Mouse (Mus musculus) midbrain, postnatal 0 days (tissue): ENCODE results near the gene Lbhd1. TPM values are rescaled to one million over a fixed set of nuclear protein-coding genes. Genes with fewer than 3 reads are reported as not detected.

Experiments
- ATAC-seq: fragments of 200-750 bp; cut with Nextera tagmentation; 2 replicates; pipeline ENCODE4 v1.8.0; 2017; ENCODE audit warnings: moderate number of reproducible peaks, mild to moderate bottlenecking, moderate TSS enrichment, moderate library complexity; ENCODE audit not compliant: low FRiP score
- DNase-seq: peaks from one replicate; pipeline ENCODE4 v3.0.0-alpha.2; 2015; ENCODE audit warnings: low spot score
- H3K27ac ChIP-seq: fragments of 300-500 bp; sonication (generic); 2 replicates; pipeline ENCODE4 v1.5.1; 2014; ENCODE audit warnings: low read depth, mild to moderate bottlenecking, low read length, mixed read lengths
- H3K27me3 ChIP-seq: fragments of 300-500 bp; sonication (generic); 2 replicates; pipeline ENCODE4 v1.6.1; 2014; ENCODE audit warnings: low read length, control low read depth, mixed read lengths; ENCODE audit not compliant: insufficient read depth
- H3K36me3 ChIP-seq: fragments of 300-500 bp; sonication (generic); 2 replicates; pipeline ENCODE4 v1.6.1; 2014; ENCODE audit warnings: low read length, control low read depth, mixed read lengths; ENCODE audit not compliant: insufficient read depth
- H3K4me1 ChIP-seq: fragments of 300-500 bp; sonication (generic); 2 replicates; pipeline ENCODE4 v1.6.1; 2014; ENCODE audit warnings: mild to moderate bottlenecking, control low read depth, antibody characterized with exemption, low read length, mixed read lengths; ENCODE audit not compliant: insufficient read depth
- H3K4me2 ChIP-seq: fragments of 300-500 bp; sonication (generic); 2 replicates; pipeline ENCODE4 v1.6.1; 2014; ENCODE audit warnings: low read depth, mild to moderate bottlenecking, low read length, mixed read lengths; ENCODE audit not compliant: poor library complexity, severe bottlenecking
- H3K4me3 ChIP-seq: fragments of 300-500 bp; sonication (generic); 2 replicates; pipeline ENCODE4 v1.5.1; 2014; ENCODE audit warnings: low read depth, mild to moderate bottlenecking, low read length, moderate library complexity
- H3K9ac ChIP-seq: fragments of 300-500 bp; sonication (generic); replicated peaks from 2 replicates; pipeline ENCODE4 v1.6.1; 2014; ENCODE audit warnings: mild to moderate bottlenecking, low read length, moderate library complexity, mixed read lengths; ENCODE audit not compliant: poor library complexity, severe bottlenecking
- H3K9me3 ChIP-seq: fragments of 300-500 bp; sonication (generic); 2 replicates; pipeline ENCODE4 v1.6.1; 2016; ENCODE audit warnings: low read length, control low read depth
- CTCF ChIP-seq: IDR thresholded peaks from 2 replicates; pipeline ENCODE4 v1.5.1; 2016; ENCODE audit warnings: antibody characterized with exemption, mild to moderate bottlenecking
- WGBS: fragments of 180-500 bp; shearing (Covaris S2); extraction: QIAGEN DNeasy Blood & Tissue Kit; methylation state at CpG from one replicate; pipeline ENCODE4 v1.1.7; 2014; 5-methylcytosine and 5-hydroxymethylcytosine counted together
- polyA plus RNA-seq: library from polyadenylated mRNA; unstranded; fragments of >200 nt; fragmentation: Nextera tagmentation; extraction: Ambion mirVana; gene quantifications from 2 replicates; pipeline ENCODE4 v1.2.1, GENCODE M21; 2015
- total RNA-seq: library from RNA; depleted of rRNA; stranded (reverse); fragments of >200 nt; gene quantifications from 2 replicates; pipeline ENCODE4 v1.2.3, GENCODE M21; 2014

The Lbhd1 gene
- total and polyA plus RNA-seq, 2 experiments from 2014 or later: 6.6 to 20.6 TPM

DNA sequence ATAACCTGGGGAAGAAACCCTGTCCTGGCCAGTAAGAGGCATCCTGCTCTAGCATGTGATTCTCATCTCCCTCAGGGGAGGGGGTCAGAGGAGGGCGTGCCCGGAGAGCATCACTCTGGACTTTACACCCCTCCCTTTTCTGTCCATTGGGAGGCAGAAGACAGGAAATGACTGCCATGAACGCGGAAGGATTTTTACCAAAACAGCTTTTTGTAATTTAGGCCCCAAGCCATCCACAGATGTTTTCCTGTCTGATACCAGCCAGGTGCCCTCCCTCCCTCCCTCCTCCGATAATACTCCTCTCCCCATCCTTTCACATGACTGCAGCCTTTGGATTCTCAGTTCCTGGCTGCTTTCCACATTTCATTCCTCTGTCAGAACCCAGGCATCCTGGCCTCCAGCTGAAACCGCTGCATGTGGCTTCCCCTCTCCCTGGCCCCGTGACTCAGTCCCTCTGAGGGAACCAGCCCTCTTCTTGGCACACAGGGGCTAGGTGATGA lies 33.1 kb upstream of the Lbhd1 start, which contains the start of gene Lrrn4cl:
Gene Lrrn4cl, plus strand, starts transcription at position 367 of the 500 bp plus-strand sequence.
- Histone ChIP-seq H3K9ac (no peak within 1 kb of the TSS), H3K9me3 (no peaks in the 10 kb centered on the region), H3K27me3 (no peaks in the 10 kb centered on the region), H3K4me3 (no peak within 1 kb of the TSS), H3K4me1 (no peaks in the 10 kb centered on the region), H3K4me2 (no peak within 1 kb of the TSS), H3K27ac (no peak within 1 kb of the TSS), H3K36me3 (peaks cover 31% of the 10 kb centered on the region)
- peak; percentile 8; the same call in 1 of the 2 replicates for TF ChIP-seq CTCF
- ATAC-seq: peak; percentile 53; the same call in 1 of the 2 replicates
- WGBS: 34% methylated on average over 7 of the region's 7 CpGs
- peak; percentile 64 for DNase-seq

GRCm38 (mm10) chr19:8851639-8852038 lies 31.9 kb upstream of the Lbhd1 start:
- no peak for ATAC-seq
- no peaks in the 10 kb centered on the region for H3K27me3 ChIP-seq
- peaks cover 20% of the 10 kb centered on the region for H3K36me3 ChIP-seq

GRCm38 (mm10) chr19:8852236-8852928 lies 31.1 kb upstream of the Lbhd1 start:
- H3K9ac ChIP-seq: no peak overlapping the region
- H3K4me2 ChIP-seq: no peak overlapping the region
- H3K36me3 ChIP-seq: peaks cover 12% of the 10 kb centered on the region
- DNase-seq (no peak), ATAC-seq (no peak)
- no peaks in the 10 kb centered on the region for H3K4me1 ChIP-seq
- TF ChIP-seq CTCF: no peak
- no peak overlapping the region for H3K27ac ChIP-seq
- no peaks in the 10 kb centered on the region for H3K27me3 ChIP-seq
- no peak overlapping the region for H3K4me3 ChIP-seq
- 68% methylated on average over 10 of the region's 10 CpGs for WGBS
- no peaks in the 10 kb centered on the region for H3K9me3 ChIP-seq

More at GRCm38 (mm10) chr19:8851639-8852038, 31.9 kb upstream of the Lbhd1 start:
- no peak overlapping the region for H3K9ac ChIP-seq
- no peak overlapping the region for H3K4me3 ChIP-seq
- DNase-seq: no peak
- H3K9me3 ChIP-seq: no peaks in the 10 kb centered on the region
- 50% methylated on average over 7 of the region's 7 CpGs for WGBS
- H3K27ac ChIP-seq: no peak overlapping the region
- H3K4me2 ChIP-seq: no peak overlapping the region
- no peak for TF ChIP-seq CTCF
- H3K4me1 ChIP-seq: no peaks in the 10 kb centered on the region

GRCm38 (mm10) chr19:8853117-8853516 lies 30.4 kb upstream of the Lbhd1 start:
- Histone ChIP-seq H3K9me3 (no peaks in the 10 kb centered on the region), H3K9ac (no peak overlapping the region), H3K4me1 (no peaks in the 10 kb centered on the region), H3K27ac (no peak overlapping the region), H3K36me3 (peaks cover 7% of the 10 kb centered on the region), H3K27me3 (no peaks in the 10 kb centered on the region), H3K4me3 (no peak overlapping the region), H3K4me2 (no peak overlapping the region)
- 84% methylated on average over 3 of the region's 3 CpGs for WGBS
- no peak for DNase-seq
- no peak for TF ChIP-seq CTCF
- ATAC-seq: no peak

- DNase-seq: peak; percentile 42
- Histone ChIP-seq H3K4me3 (no peak overlapping the region), H3K36me3 (no peaks in the 10 kb centered on the region)
Measured at GRCm38 (mm10) chr19:8857689-8858088, 25.8 kb upstream of the Lbhd1 start.

GRCm38 (mm10) chr19:8859018-8859417 lies 24.5 kb upstream of the Lbhd1 start:
- Histone ChIP-seq H3K4me1 (no peaks in the 10 kb centered on the region), H3K4me2 (no peak overlapping the region), H3K9ac (no peak overlapping the region), H3K27ac (no peak overlapping the region), H3K36me3 (no peaks in the 10 kb centered on the region), H3K27me3 (no peaks in the 10 kb centered on the region), H3K4me3 (no peak overlapping the region), H3K9me3 (no peaks in the 10 kb centered on the region)
- WGBS: 11% methylated on average over 1 of the region's 1 CpGs
- no peak for ATAC-seq
- TF ChIP-seq CTCF: peak; percentile 57
- no peak for DNase-seq

More at GRCm38 (mm10) chr19:8857689-8858088, 25.8 kb upstream of the Lbhd1 start:
- Histone ChIP-seq H3K9me3 (no peaks in the 10 kb centered on the region), H3K4me1 (no peaks in the 10 kb centered on the region), H3K9ac (no peak overlapping the region), H3K4me2 (no peak overlapping the region), H3K27ac (no peak overlapping the region), H3K27me3 (no peaks in the 10 kb centered on the region)
- ATAC-seq: no peak
- WGBS: 44% methylated on average over 4 of the region's 4 CpGs
- peak; percentile 70 for TF ChIP-seq CTCF
